Mouse (Mus musculus) forebrain, embryonic 14.5 days (tissue): ENCODE measurements around the gene Amigo3. TPM values are rescaled to one million over a fixed set of nuclear protein-coding genes. Genes with fewer than 3 reads are reported as not detected.

Experiments
- ATAC-seq: fragments of 200-750 bp; cut with Nextera tagmentation; 2 replicates; pipeline ENCODE4 v1.8.0; 2017; ENCODE audit warnings: mild to moderate bottlenecking, moderate library complexity
- DNase-seq: peaks from one replicate; pipeline ENCODE4 v3.0.0-alpha.2; 2015; ENCODE audit warnings: low spot score
- H3K27ac ChIP-seq: fragments of 300-500 bp; sonication (generic); 2 replicates; pipeline ENCODE4 v1.5.1; 2014; ENCODE audit warnings: low read depth, mild to moderate bottlenecking, control low read depth, low read length, moderate library complexity
- H3K27me3 ChIP-seq: fragments of 300-500 bp; sonication (generic); replicated peaks from 2 replicates; pipeline ENCODE4 v1.6.1; 2014; ENCODE audit warnings: low read length, control low read depth, mixed read lengths; ENCODE audit not compliant: control insufficient read depth, insufficient read depth
- H3K36me3 ChIP-seq: fragments of 300-500 bp; sonication (generic); 2 replicates; pipeline ENCODE4 v1.6.1; 2014; ENCODE audit warnings: low read length, control low read depth; ENCODE audit not compliant: control insufficient read depth, insufficient read depth
- H3K4me1 ChIP-seq: fragments of 300-500 bp; sonication (generic); 2 replicates; pipeline ENCODE4 v1.6.1; 2014; ENCODE audit warnings: antibody characterized with exemption, low read length, control low read depth; ENCODE audit not compliant: control insufficient read depth, insufficient read depth
- H3K4me2 ChIP-seq: fragments of 300-500 bp; sonication (generic); 2 replicates; pipeline ENCODE4 v1.6.1; 2014; ENCODE audit warnings: mild to moderate bottlenecking, control low read depth, low read length
- H3K4me3 ChIP-seq: fragments of 300-500 bp; sonication (generic); 2 replicates; pipeline ENCODE4 v1.5.1; 2014; ENCODE audit warnings: low read depth, low read length, control low read depth
- H3K9ac ChIP-seq: fragments of 300-500 bp; sonication (generic); 2 replicates; pipeline ENCODE4 v1.6.1; 2014; ENCODE audit warnings: mild to moderate bottlenecking, low read length, control low read depth, moderate library complexity
- H3K9me3 ChIP-seq: fragments of 300-500 bp; sonication (generic); replicated peaks from 2 replicates; pipeline ENCODE4 v1.6.1; 2016; ENCODE audit warnings: low read length, control low read depth, mixed read lengths; ENCODE audit not compliant: control insufficient read depth
- WGBS: fragments of 180-500 bp; shearing (Covaris S2); extraction: QIAGEN DNeasy Blood & Tissue Kit; methylation state at CpG from one replicate; pipeline ENCODE4 v1.1.7; 2014; 5-methylcytosine and 5-hydroxymethylcytosine counted together
- polyA plus RNA-seq: library from polyadenylated mRNA; unstranded; fragments of >200 nt; fragmentation: Nextera tagmentation; extraction: Ambion mirVana; gene quantifications from 2 replicates; pipeline ENCODE4 v1.2.1, GENCODE M21; 2014

The Amigo3 gene
- polyA plus RNA-seq, 1 experiment from 2014 or later, result 2.2 TPM

GRCm38 (mm10) chr9:108049561-108050251, 3.3 kb upstream of the Amigo3 start:
- Histone ChIP-seq H3K9ac (peak overlapping the region; percentile 73), H3K36me3 (peaks cover 62% of the 10 kb centered on the region), H3K4me3 (peak overlapping the region; percentile 72), H3K4me2 (peak overlapping the region; percentile 89), H3K4me1 (peaks cover 9% of the 10 kb centered on the region), H3K9me3 (no peaks in the 10 kb centered on the region), H3K27me3 (no peaks in the 10 kb centered on the region), H3K27ac (peak overlapping the region; percentile 68; the same call in 1 of the 2 replicates)
- ATAC-seq (no peak; the same call in 1 of the 2 replicates), DNase-seq (no peak)
- 43% methylated on average over 15 of the region's 15 CpGs for WGBS

GRCm38 (mm10) chr9:108051184-108051930, 1.6 kb upstream of the Amigo3 start:
- H3K4me2 ChIP-seq, result no peak overlapping the region
- no peak overlapping the region for H3K9ac ChIP-seq
- ATAC-seq (no peak), DNase-seq (no peak)
- no peak overlapping the region for H3K4me3 ChIP-seq
- no peaks in the 10 kb centered on the region for H3K9me3 ChIP-seq
- 95% methylated on average over 15 of the region's 15 CpGs for WGBS
- H3K27ac ChIP-seq, result no peak overlapping the region
- H3K4me1 ChIP-seq, result peaks cover 9% of the 10 kb centered on the region
- H3K27me3 ChIP-seq, result no peaks in the 10 kb centered on the region
- H3K36me3 ChIP-seq, result peaks cover 62% of the 10 kb centered on the region

- Histone ChIP-seq H3K27me3 (no peaks in the 10 kb centered on the region), H3K4me2 (no peak overlapping the region), H3K9ac (no peak overlapping the region), H3K36me3 (peaks cover 62% of the 10 kb centered on the region), H3K4me3 (no peak overlapping the region), H3K27ac (no peak overlapping the region), H3K4me1 (peaks cover 9% of the 10 kb centered on the region), H3K9me3 (no peaks in the 10 kb centered on the region)
- ATAC-seq, result no peak
- 85% methylated on average over 4 of the region's 4 CpGs for WGBS
- DNase-seq, result no peak
These were observed 1.1 kb upstream of the Amigo3 start for GRCm38 (mm10) chr9:108051931-108052220.

GRCm38 (mm10) chr9:108052411-108052810, 548 bp upstream of the Amigo3 start:
- Histone ChIP-seq H3K4me3 (no peak overlapping the region), H3K4me1 (peaks cover 9% of the 10 kb centered on the region), H3K9ac (no peak overlapping the region), H3K9me3 (no peaks in the 10 kb centered on the region), H3K4me2 (no peak overlapping the region), H3K36me3 (peaks cover 62% of the 10 kb centered on the region), H3K27ac (no peak overlapping the region), H3K27me3 (no peaks in the 10 kb centered on the region)
- WGBS, result 78% methylated on average over 7 of the region's 7 CpGs
- ATAC-seq (no peak), DNase-seq (no peak)

- DNase-seq (no peak), ATAC-seq (no peak)
- no peak overlapping the region for H3K4me2 ChIP-seq
- H3K4me1 ChIP-seq, result peaks cover 5% of the 10 kb centered on the region; the same call in 1 of the 2 replicates
- WGBS, result 95% methylated on average over 15 of the region's 15 CpGs
- H3K36me3 ChIP-seq, result peaks cover 71% of the 10 kb centered on the region
- no peak overlapping the region for H3K9ac ChIP-seq
- H3K4me3 ChIP-seq, result no peak overlapping the region
- no peak overlapping the region for H3K27ac ChIP-seq
- H3K27me3 ChIP-seq, result no peaks in the 10 kb centered on the region
- H3K9me3 ChIP-seq, result no peaks in the 10 kb centered on the region
These were observed 786 bp downstream of the Amigo3 start for GRCm38 (mm10) chr9:108053665-108054225.

GRCm38 (mm10) chr9:108054331-108055040, 1.5 kb downstream of the Amigo3 start:
- H3K27me3 ChIP-seq, result no peaks in the 10 kb centered on the region
- no peak overlapping the region for H3K9ac ChIP-seq
- peaks cover 4% of the 10 kb centered on the region; the same call in 1 of the 2 replicates for H3K4me1 ChIP-seq
- H3K27ac ChIP-seq, result no peak overlapping the region
- no peak overlapping the region for H3K4me3 ChIP-seq
- H3K9me3 ChIP-seq, result no peaks in the 10 kb centered on the region
- ATAC-seq (no peak), DNase-seq (no peak)
- H3K36me3 ChIP-seq, result peaks cover 76% of the 10 kb centered on the region
- 86% methylated on average over 22 of the region's 22 CpGs for WGBS
- H3K4me2 ChIP-seq, result no peak overlapping the region

- Histone ChIP-seq H3K4me2 (no peak overlapping the region), H3K27ac (no peak overlapping the region), H3K27me3 (no peaks in the 10 kb centered on the region), H3K4me1 (no peaks in the 10 kb centered on the region), H3K9ac (no peak overlapping the region), H3K9me3 (no peaks in the 10 kb centered on the region), H3K4me3 (no peak overlapping the region), H3K36me3 (peaks cover 82% of the 10 kb centered on the region)
- 85% methylated on average over 1 of the region's 1 CpGs for WGBS
- ATAC-seq (no peak), DNase-seq (no peak)
These were observed 2.1 kb downstream of the Amigo3 start for GRCm38 (mm10) chr9:108055061-108055460.

GRCm38 (mm10) chr9:108055661-108056237, 2.8 kb downstream of the Amigo3 start:
- WGBS, result 89% methylated on average over 6 of the region's 6 CpGs
- Histone ChIP-seq H3K9ac (no peak overlapping the region), H3K4me1 (no peaks in the 10 kb centered on the region), H3K4me3 (no peak overlapping the region), H3K36me3 (peaks cover 82% of the 10 kb centered on the region), H3K27ac (no peak overlapping the region), H3K27me3 (no peaks in the 10 kb centered on the region), H3K4me2 (no peak overlapping the region), H3K9me3 (no peaks in the 10 kb centered on the region)
- ATAC-seq (no peak), DNase-seq (no peak)
